Mouse (Mus musculus) cerebellum, adult 2 months (tissue): Measurements from ENCODE around the gene Vrtn.

ENCODE experiments used
- CTCF ChIP-seq: fragments of 200-500 bp; IDR thresholded peaks from 2 replicates; pipeline ENCODE4 v1.5.1; 2011; ENCODE audit warnings: low read depth, mild to moderate bottlenecking, control low read depth, low read length, moderate library complexity, borderline replicate concordance; ENCODE audit not compliant: insufficient read depth
- POLR2A ChIP-seq: fragments of 200-500 bp; IDR thresholded peaks from 2 replicates; pipeline ENCODE4 v1.6.1; 2011; ENCODE audit warnings: low read length, control low read depth, borderline replicate concordance; ENCODE audit not compliant: insufficient read depth

DNA sequence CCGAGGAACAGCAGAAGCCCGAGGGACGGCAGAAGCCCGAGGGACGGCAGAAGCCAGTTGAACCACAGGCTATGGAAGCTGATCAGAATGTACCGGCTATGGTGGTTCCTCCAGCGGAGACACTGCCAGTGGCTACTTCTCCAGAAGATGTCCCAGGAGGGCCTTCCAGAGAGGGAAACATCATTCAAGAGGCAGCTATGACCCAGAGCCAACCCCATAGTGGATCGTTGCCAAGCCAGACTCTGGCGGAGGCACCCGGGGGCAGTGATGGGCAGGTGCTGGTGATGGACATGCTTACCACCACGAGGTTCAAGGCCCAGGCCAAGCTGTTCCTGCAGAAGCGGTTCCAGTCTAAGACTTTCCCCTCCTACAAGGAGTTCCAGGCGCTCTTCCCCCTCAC is 9.4 kb downstream of the Vrtn start:
- TF ChIP-seq CTCF (no peak), POLR2A (no peak)
